Mouse (Mus musculus): Measurements from ENCODE around the gene Fam221b. TPM values are rescaled to one million over a fixed set of nuclear protein-coding genes. Genes with fewer than 3 reads are reported as not detected.

Fam221b gene
- total RNA-seq, 1 experiment from 2014 or later: 0.21 TPM

DNA sequence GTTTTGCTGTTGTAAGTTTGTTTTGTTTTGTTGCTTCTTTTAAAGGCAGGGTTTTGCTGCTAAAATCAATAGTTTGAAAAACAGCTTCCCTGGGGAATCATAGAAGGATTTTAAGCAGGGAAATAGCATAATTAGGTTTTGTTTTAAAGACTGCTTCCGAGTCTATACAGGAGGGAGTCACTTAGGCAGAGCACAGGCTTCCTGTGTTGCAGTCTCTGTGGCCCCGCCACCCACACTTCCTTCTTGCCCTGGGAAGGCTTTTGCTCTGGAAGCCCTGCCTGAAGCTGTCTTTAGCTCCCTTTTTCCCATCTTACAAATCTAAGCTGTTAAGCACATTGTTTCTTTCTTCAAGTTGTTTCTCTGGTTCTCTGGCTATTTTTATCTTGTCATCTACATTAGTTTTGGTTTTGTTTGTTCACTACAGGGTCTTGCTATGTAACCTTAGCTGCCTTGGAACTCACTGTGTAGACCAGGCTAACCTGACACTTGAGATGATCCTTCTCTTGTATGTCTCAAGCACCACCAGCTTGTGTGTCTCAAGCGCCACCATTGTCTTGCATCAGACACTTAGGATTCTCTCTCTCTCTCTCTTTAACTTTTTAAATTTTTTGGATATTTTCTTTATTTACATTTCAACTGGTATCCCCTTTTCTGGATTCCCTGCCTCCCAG is 55.8 kb downstream of the Fam221b start:
- DNase-seq: no peak

DNA sequence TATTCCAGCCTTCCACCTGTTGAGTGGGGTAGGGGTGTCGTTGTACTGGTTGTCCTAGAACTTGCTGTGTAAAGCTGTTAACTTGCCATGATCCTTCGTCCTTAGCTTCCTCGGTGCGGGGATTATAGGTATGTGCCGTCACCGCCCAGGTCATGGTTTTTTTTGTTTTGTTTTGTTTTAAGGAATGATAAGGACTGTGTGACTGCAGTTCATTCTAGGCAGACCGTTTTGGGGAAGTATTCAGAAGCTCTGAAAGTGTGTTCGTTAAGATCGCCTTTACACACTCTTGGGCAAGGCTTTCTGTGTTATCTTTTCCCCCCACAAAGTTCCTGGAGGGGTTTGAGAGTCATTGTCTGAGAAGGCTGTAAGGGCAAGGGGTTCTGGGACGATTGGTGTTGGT is 56.4 kb downstream of the Fam221b start:
- no peak for DNase-seq

Small RNA genes within 50 kb of the gene (microRNA-seq; reads per million reads assigned to microRNA genes)
- gene Gm25262: 0.36 to 1.0 reads per million in 2 experiments

Other genes starting within 250 kb of the Fam221b start
- gene Fam166b, start 240.0 kb downstream of the Fam221b start, total RNA-seq (2021): not detected in 2 replicates
- gene Tesk1, start 227.2 kb downstream of the Fam221b start, total RNA-seq (2021): 51.3 and 53.2 TPM in 2 replicates
- 2.9 TPM in 1 of 2 replicates, not detected in the other for gene Cd72, start 214.5 kb downstream of the Fam221b start, total RNA-seq (2021)
- gene Sit1, start 185.4 kb downstream of the Fam221b start, total RNA-seq (2021): 0.24 TPM in 1 of 2 replicates, not detected in the other
- gene Ccdc107, start 176.2 kb downstream of the Fam221b start, total RNA-seq (2021): 54.6 and 58.2 TPM in 2 replicates
- gene Arhgef39, start 169.4 kb downstream of the Fam221b start, total RNA-seq (2021): 4.6 and 7.4 TPM in 2 replicates
- 0.61 TPM in 1 of 2 replicates, not detected in the other for gene Car9, start 162.2 kb downstream of the Fam221b start, total RNA-seq (2021)
- gene Tpm2, start 145.4 kb downstream of the Fam221b start, total RNA-seq (2021): 98.8 and 110 TPM in 2 replicates
- 111 and 172 TPM in 2 replicates for gene Creb3, start 106.8 kb downstream of the Fam221b start, total RNA-seq (2021)
- 229 and 303 TPM in 2 replicates for gene Tln1, start 106.5 kb downstream of the Fam221b start, total RNA-seq (2021)
- gene Rgp1, start 90.4 kb downstream of the Fam221b start, total RNA-seq (2021): 50.5 and 58.9 TPM in 2 replicates
- gene Gba2, start 90.3 kb downstream of the Fam221b start, total RNA-seq (2021): 11.9 and 15.4 TPM in 2 replicates
- 4.5 and 5.7 TPM in 2 replicates for gene Msmp, start 84.7 kb downstream of the Fam221b start, total RNA-seq (2021)
- 26.9 and 37.9 TPM in 2 replicates for gene Npr2, start 37.2 kb downstream of the Fam221b start, total RNA-seq (2021)
- gene Spag8, start 15.6 kb downstream of the Fam221b start, total RNA-seq (2021): 0.55 TPM in 1 of 2 replicates, not detected in the other
- 63.7 and 75.0 TPM in 2 replicates for gene Hint2, start 12.7 kb downstream of the Fam221b start, total RNA-seq (2021)
- 4.3 and 7.4 TPM in 2 replicates for gene Tmem8b, start 174 bp downstream of the Fam221b start, total RNA-seq (2021)
- not detected in 2 replicates for gene Olfr70, start 31.7 kb upstream of the Fam221b start, total RNA-seq (2021)
- not detected in 2 replicates for gene Olfr71, start 41.1 kb upstream of the Fam221b start, total RNA-seq (2021)
- 1.5 and 1.9 TPM in 2 replicates for gene Hrct1, start 58.0 kb upstream of the Fam221b start, total RNA-seq (2021)
- 2.1 and 2.7 TPM in 2 replicates for gene Spaar, start 60.9 kb upstream of the Fam221b start, total RNA-seq (2021)
- not detected in 2 replicates for gene Olfr159, start 101.9 kb upstream of the Fam221b start, total RNA-seq (2021)
- gene Olfr156, start 154.8 kb upstream of the Fam221b start, total RNA-seq (2021): not detected in 2 replicates
- not detected in 2 replicates for gene Olfr157, start 171.1 kb upstream of the Fam221b start, total RNA-seq (2021)
- gene Olfr155, start 182.4 kb upstream of the Fam221b start, total RNA-seq (2021): not detected in 2 replicates
- gene Reck, start 206.4 kb upstream of the Fam221b start, total RNA-seq (2021): 12.3 and 16.1 TPM in 2 replicates

Measured in adrenal gland, postnatal 25 days (tissue).